Mouse (Mus musculus): ENCODE data around the gene Ugt1a1. TPM values are rescaled to one million over a fixed set of nuclear protein-coding genes. Genes with fewer than 3 reads are reported as not detected.

Gene Ugt1a1
- polyA plus RNA-seq (2012; rRNA removed), result 0.12 TPM in 1 of 2 replicates, not detected in the other

GRCm38 (mm10) chr1:88211812-88212211, at the start of gene Ugt1a1:
TSS of gene Ugt1a1 (plus strand) at chr1:88211959.

DNA sequence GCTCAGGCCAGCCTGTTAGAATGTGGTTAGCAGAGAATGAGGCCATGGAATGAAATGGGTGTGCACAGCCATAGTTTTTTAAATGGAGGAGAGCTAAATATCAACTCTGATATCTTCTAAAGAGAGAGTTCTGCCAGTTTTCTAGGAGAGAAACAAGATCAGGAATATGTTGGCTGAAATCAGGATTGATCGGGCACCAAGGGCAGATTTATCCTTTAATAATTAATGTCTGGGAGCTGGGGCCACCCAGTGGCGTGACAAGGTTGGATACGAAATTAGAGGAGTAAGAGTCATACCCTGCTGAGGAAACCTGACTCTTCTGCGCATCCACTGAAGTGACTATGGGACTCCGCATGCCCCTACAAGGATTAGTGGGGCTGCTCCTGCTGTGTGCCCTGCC, 46.0 kb upstream of the Ugt1a1 start, which contains the start of gene Ugt1a5:
Gene Ugt1a5 (plus strand): TSS at position 302 of the 400 bp plus-strand sequence.

GRCm38 (mm10) chr1:88200456-88200855, 11.3 kb upstream of the Ugt1a1 start, which contains the start of gene Ugt1a2:
TSS of gene Ugt1a2 (plus strand) at chr1:88200601.

DNA sequence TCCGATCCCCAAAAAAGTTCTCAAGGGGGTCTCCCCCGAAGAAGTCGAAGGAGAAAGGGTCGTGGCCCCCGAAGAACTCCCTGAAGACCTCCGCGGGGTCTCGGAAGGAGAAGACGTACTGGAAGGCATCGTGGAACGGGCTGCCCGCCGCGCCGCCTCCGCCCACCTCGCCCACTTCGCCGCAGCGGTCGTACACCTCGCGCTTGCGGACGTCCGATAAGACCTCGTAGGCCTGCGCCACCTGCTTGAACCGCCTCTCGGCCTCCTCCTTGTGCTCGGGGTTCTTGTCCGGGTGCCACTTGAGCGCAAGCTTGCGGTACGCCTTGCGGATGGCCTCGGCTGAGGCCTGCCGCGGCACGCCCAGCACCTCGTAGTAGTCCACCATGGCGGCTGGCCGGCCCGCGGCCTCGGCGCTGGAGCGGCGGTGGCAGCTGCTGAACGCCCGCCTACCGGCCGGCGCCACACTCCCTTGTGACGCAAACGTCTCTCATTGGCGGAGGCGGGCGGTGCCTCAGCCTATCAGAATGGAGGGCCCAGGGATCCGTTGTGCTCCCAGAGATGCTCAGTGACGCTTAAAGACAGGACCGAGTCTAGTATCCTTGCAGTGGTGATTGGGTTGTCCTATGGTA, 6.4 kb upstream of the Ugt1a1 start, which contains the start of gene Dnajb3:
Gene Dnajb3 (minus strand): TSS at position 489 of the 629 bp plus-strand sequence.

DNA sequence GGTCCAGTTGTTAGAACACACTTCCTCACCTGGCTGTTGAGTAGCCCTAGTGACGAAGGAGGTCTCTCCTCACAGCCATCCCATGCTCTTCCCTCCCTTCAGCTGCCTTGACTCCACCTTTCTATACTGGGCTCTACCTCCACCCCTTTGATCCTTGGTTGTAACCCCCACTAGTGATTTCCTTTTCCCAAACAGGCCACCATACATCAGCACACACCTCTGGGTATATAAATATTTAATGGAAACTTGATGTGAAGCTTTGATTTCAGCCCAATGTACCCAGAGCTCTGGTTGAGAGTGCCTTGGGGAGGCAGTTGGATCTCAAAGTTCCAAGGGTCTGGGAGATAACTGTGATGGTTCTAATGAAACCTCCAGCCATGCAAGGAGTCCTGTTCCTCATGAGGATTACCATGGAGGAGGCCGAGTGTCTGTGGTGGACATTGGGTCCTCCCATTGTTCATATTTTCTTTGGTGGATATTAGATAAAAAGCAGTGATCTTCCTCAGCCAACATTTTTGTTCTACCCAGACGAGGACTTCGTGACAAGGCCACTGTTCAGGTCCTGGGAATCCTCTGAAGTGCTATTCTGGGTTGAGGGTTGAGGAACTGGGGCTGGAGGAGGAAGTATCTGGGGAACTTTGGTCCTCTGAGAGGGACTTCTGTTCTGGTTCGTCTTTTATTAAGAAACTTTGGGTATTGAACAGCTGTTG, 15.1 kb downstream of the Ugt1a1 start, which contains the start of gene Mroh2a:
Gene Mroh2a (plus strand): TSS at position 317 of the 710 bp plus-strand sequence.

Other genes starting within 250 kb of the Ugt1a1 start
- 19.9 and 29.0 TPM in 2 replicates for gene Usp40, start 203.4 kb upstream of the Ugt1a1 start, polyA plus RNA-seq (2012; rRNA removed)
- not detected in 2 replicates for gene Ugt1a10, start 156.6 kb upstream of the Ugt1a1 start, polyA plus RNA-seq (2012; rRNA removed)
- gene Ugt1a9, start 141.2 kb upstream of the Ugt1a1 start, polyA plus RNA-seq (2012; rRNA removed), result not detected in 2 replicates
- not detected in 2 replicates for gene Ugt1a8, start 124.1 kb upstream of the Ugt1a1 start, polyA plus RNA-seq (2012; rRNA removed)
- gene Ugt1a7c, start 116.9 kb upstream of the Ugt1a1 start, polyA plus RNA-seq (2012; rRNA removed), result 0.53 and 0.65 TPM in 2 replicates
- gene Ugt1a6b, start 108.7 kb upstream of the Ugt1a1 start, polyA plus RNA-seq (2012; rRNA removed), result 0.07 TPM in 1 of 2 replicates, not detected in the other
- gene Ugt1a6a, start 77.2 kb upstream of the Ugt1a1 start, polyA plus RNA-seq (2012; rRNA removed), result 0.29 and 0.59 TPM in 2 replicates
- gene Ugt1a5, start 45.9 kb upstream of the Ugt1a1 start, polyA plus RNA-seq (2012; rRNA removed), result 0.04 TPM in 1 of 2 replicates, not detected in the other
- gene Ugt1a2, start 11.4 kb upstream of the Ugt1a1 start, polyA plus RNA-seq (2012; rRNA removed), result 0.06 TPM in 1 of 2 replicates, not detected in the other
- gene Dnajb3, start 6.2 kb upstream of the Ugt1a1 start, polyA plus RNA-seq (2012; rRNA removed), result 8.1 and 9.4 TPM in 2 replicates
- 0.10 TPM in 1 of 2 replicates, not detected in the other for gene Mroh2a, start 15.0 kb downstream of the Ugt1a1 start, polyA plus RNA-seq (2012; rRNA removed)
- gene Hjurp, start 65.7 kb downstream of the Ugt1a1 start, polyA plus RNA-seq (2012; rRNA removed), result 257 and 303 TPM in 2 replicates
- 0.02 TPM in 2 replicates for gene Trpm8, start 65.7 kb downstream of the Ugt1a1 start, polyA plus RNA-seq (2012; rRNA removed)
- 2.7 and 7.3 TPM in 2 replicates for gene Spp2, start 195.0 kb downstream of the Ugt1a1 start, polyA plus RNA-seq (2012; rRNA removed)

Measured in central nervous system, embryonic 11.5 days (tissue).